In genomic region chr16:44502895-44503575, GRCm38 (mm10) we compare ENCODE assay signal across 8 mouse cellular contexts. TPM values are rescaled to one million over a fixed set of nuclear protein-coding genes. Genes with fewer than 3 reads are reported as not detected.
DNase-seq lines count a peak whose midpoint lies in the region; ATAC-seq and TF ChIP-seq lines count a peak whose summit lies in the region.

No protein-coding gene starts in this region.

- intact Hi-C loops in gastrocnemius, adult 2 months (cut with DNase I) = no loop called here
- intact Hi-C loops in gastrocnemius, postnatal 36 days (cut with DNase I) = no loop called here

- no peak for TF ChIP-seq CTCF in gastrocnemius, adult 2 months (IDR thresholded peaks at IDR 0.05)

- peak; percentile 71 for ATAC-seq in heart, embryonic 16.5 days (replicated peaks; ENCODE audit: extremely low read depth, insufficient read depth, low FRiP score)
- no peak for ATAC-seq in erythroblast, adult 5-6 weeks (replicated peaks; ENCODE audit: low FRiP score, poor library complexity, severe bottlenecking)

- H3K9ac ChIP-seq in heart, embryonic 16.5 days (ENCODE audit: low read length) = no peak overlapping the region

- peaks cover 8% of the 10 kb centered on the region for H3K9me3 ChIP-seq in heart, embryonic 16.5 days (replicated peaks; ENCODE audit: control insufficient read depth, low read length)

- H3K4me2 ChIP-seq in heart, embryonic 16.5 days (ENCODE audit: low read depth, low read length) = no peak overlapping the region

- peak; percentile 50 for DNase-seq in gastrocnemius, adult 2 months
- no peak for DNase-seq in gastrocnemius, postnatal 36 days
- peak; percentile 82 for DNase-seq in brain, adult 2 months (ENCODE audit: low read depth, low spot score)
- DNase-seq in lung, postnatal 36 days = peak; percentile 52
- DNase-seq in urinary bladder, postnatal 10 days (ENCODE audit: low spot score) = no peak
- DNase-seq in layer of hippocampus, adult 9-11 months = no peak

- H3K27me3 ChIP-seq in heart, embryonic 16.5 days (ENCODE audit: control insufficient read depth, insufficient read depth, low read length) = no peaks in the 10 kb centered on the region

- H3K27ac ChIP-seq in gastrocnemius, adult 2 months = 0 out of 2 replicates have a peak overlapping the region, but pooled peaks have one; percentile 12
- peak overlapping the region; percentile 56 for H3K27ac ChIP-seq in heart, embryonic 16.5 days (ENCODE audit: low read length)

- no peak overlapping the region for H3K4me3 ChIP-seq in gastrocnemius, adult 2 months
- H3K4me3 ChIP-seq in heart, embryonic 16.5 days (ENCODE audit: low read length) = no peak overlapping the region

- WGBS in heart, embryonic 16.5 days = 32% methylated on average over 8 of the region's 8 CpGs

- peaks cover 10% of the 10 kb centered on the region for H3K4me1 ChIP-seq in heart, embryonic 16.5 days (ENCODE audit: control insufficient read depth, insufficient read depth, low read length)

- peaks cover 16% of the 10 kb centered on the region for H3K36me3 ChIP-seq in heart, embryonic 16.5 days (ENCODE audit: control insufficient read depth, insufficient read depth)

RNA-seq across cellular contexts. Expression of gene Boc, which starts 55.7 kb away (rescaled TPM):
- 1 to 10 TPM; 2.6 to 5.0 TPM for total RNA-seq in gastrocnemius, adult 2 months (2021)
- total RNA-seq in gastrocnemius, postnatal 36 days (2021) = 1 to 10 TPM; 3.7 to 3.8 TPM
- polyA plus RNA-seq in heart, embryonic 16.5 days (2015; fragmentation: Nextera tagmentation; extraction: Ambion mirVana) = 8.3 and 9.2 TPM in 2 replicates
- total RNA-seq in erythroblast, adult 5-6 weeks (2015; ENCODE audit: low replicate concordance) = not detected in 2 replicates
- total RNA-seq in erythroblast, adult 5-6 weeks (2017; ENCODE audit: low replicate concordance) = not detected in 2 replicates

Comparison
In these comparisons a context has a peak if more than half of its experiments do, and no peak if none do; other contexts are left out.
1. DNase-seq: peak in gastrocnemius, adult 2 months (single experiment), brain, adult 2 months (single experiment) and lung, postnatal 36 days (single experiment); none in gastrocnemius, postnatal 36 days (0 of 2), urinary bladder, postnatal 10 days (single experiment) and layer of hippocampus, adult 9-11 months (single experiment).